Mouse (Mus musculus): ENCODE measurements at regions not wholly inside any gene's neighbourhood (a gene's known extent, or its start where the extent isn't known, plus 50 kb on each side); places are given as distances from the start of the nearest gene placed in this dataset.

GRCm38 (mm10) chr14:123219590-123219989, 235.8 kb upstream of the Tmtc4 start:
- DNase-seq (ENCODE audit: low spot score), result no peak

GRCm38 (mm10) chr14:123210241-123210640, 226.4 kb upstream of the Tmtc4 start:
- DNase-seq (ENCODE audit: low spot score), result no peak

GRCm38 (mm10) chr14:123202848-123203247, 219.0 kb upstream of the Tmtc4 start:
- DNase-seq (ENCODE audit: low spot score), result no peak

GRCm38 (mm10) chr14:123202313-123202712, 218.5 kb upstream of the Tmtc4 start:
- DNase-seq (ENCODE audit: low spot score), result no peak

- DNase-seq (ENCODE audit: low spot score), result no peak
Measured at GRCm38 (mm10) chr14:123201426-123202274, 217.8 kb upstream of the Tmtc4 start.

GRCm38 (mm10) chr14:123199111-123199510, 215.3 kb upstream of the Tmtc4 start:
- DNase-seq (ENCODE audit: low spot score), result no peak

GRCm38 (mm10) chr14:123192574-123192973, 208.7 kb upstream of the Tmtc4 start:
- DNase-seq (ENCODE audit: low spot score), result no peak

GRCm38 (mm10) chr14:123190729-123191128, 206.9 kb upstream of the Tmtc4 start:
- no peak for DNase-seq (ENCODE audit: low spot score)

- DNase-seq (ENCODE audit: low spot score), result no peak
Measured at GRCm38 (mm10) chr14:123187270-123188058, 203.6 kb upstream of the Tmtc4 start.

GRCm38 (mm10) chr14:123173183-123173582, 189.3 kb upstream of the Tmtc4 start:
- DNase-seq (ENCODE audit: low spot score), result no peak

GRCm38 (mm10) chr14:123171865-123172264, 188.0 kb upstream of the Tmtc4 start:
- no peak for DNase-seq (ENCODE audit: low spot score)

GRCm38 (mm10) chr14:123163842-123164241, 180.0 kb upstream of the Tmtc4 start:
- DNase-seq (ENCODE audit: low spot score), result no peak

- DNase-seq (ENCODE audit: low spot score), result peak; percentile 18
Measured at GRCm38 (mm10) chr14:123143489-123144046, 159.7 kb upstream of the Tmtc4 start.

GRCm38 (mm10) chr14:123138743-123139705, 155.2 kb upstream of the Tmtc4 start:
- no peak for DNase-seq (ENCODE audit: low spot score)

GRCm38 (mm10) chr14:123133979-123134378, 150.1 kb upstream of the Tmtc4 start:
- DNase-seq (ENCODE audit: low spot score), result no peak

GRCm38 (mm10) chr14:123120361-123120760, 136.5 kb upstream of the Tmtc4 start:
- DNase-seq (ENCODE audit: low spot score), result no peak

GRCm38 (mm10) chr14:123116337-123116736, 132.5 kb upstream of the Tmtc4 start:
- DNase-seq (ENCODE audit: low spot score), result no peak

- DNase-seq (ENCODE audit: low spot score), result no peak
Measured at GRCm38 (mm10) chr14:123110533-123110932, 126.7 kb upstream of the Tmtc4 start.

- no peak for DNase-seq (ENCODE audit: low spot score)
Measured at GRCm38 (mm10) chr14:123100371-123100770, 116.5 kb upstream of the Tmtc4 start.

GRCm38 (mm10) chr14:123096086-123096485, 112.3 kb upstream of the Tmtc4 start:
- DNase-seq (ENCODE audit: low spot score), result no peak

GRCm38 (mm10) chr14:123082065-123082464, 98.2 kb upstream of the Tmtc4 start:
- DNase-seq (ENCODE audit: low spot score), result no peak

All from retina, embryonic 14.5 days (tissue).